Mouse (Mus musculus) bone marrow macrophage, adult 2 months (primary cell): ENCODE measurements around the gene Gm2022.
"Not testable (repeated sequence)": the region's sequence is repeated elsewhere in the genome, so short reads cannot be mapped to it uniquely, and the experiment has no call there.

Experiments used
- CTCF ChIP-seq: IDR thresholded peaks from 2 replicates; pipeline ENCODE4 v1.5.1; 2012; ENCODE audit warnings: low read depth, mild to moderate bottlenecking, low read length, moderate library complexity
- POLR2A ChIP-seq: IDR thresholded peaks from 2 replicates; pipeline ENCODE4 v1.6.1; 2012; ENCODE audit warnings: mild to moderate bottlenecking, low read depth, low read length, borderline replicate concordance

DNA sequence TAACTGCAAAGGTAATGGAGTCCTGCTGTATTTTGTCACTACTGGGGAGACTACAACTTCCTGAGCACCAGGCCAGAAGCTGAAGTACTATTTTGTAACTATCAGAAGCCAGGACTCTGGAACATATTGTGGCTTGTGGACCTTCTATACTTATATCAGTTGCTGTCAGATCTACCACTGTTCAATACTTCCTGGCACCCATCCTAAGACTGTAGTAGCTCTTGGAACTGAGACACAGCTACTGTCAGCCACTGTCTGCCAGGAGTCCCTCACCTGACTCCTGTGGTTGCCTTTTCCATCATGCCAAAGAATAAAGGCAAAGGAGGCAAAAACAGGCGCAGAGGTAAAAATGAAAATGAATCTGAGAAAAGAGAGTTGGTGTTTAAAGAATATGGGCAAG is at the start of gene Gm2022:
- TF ChIP-seq POLR2A, CTCF: not testable (repeated sequence)
